Mouse (Mus musculus) C2C12 (cell line): Measurements from ENCODE around the gene Gart.
A peak's percentile ranks its signal among the peaks of the same experiment; 100 is the strongest.

ENCODE experiments used
- CEBPB ChIP-seq: IDR thresholded peaks from one replicate; pipeline ENCODE4 v1.6.1; 2011; ENCODE audit warnings: low read depth, mild to moderate bottlenecking, control low read depth, moderate library complexity
- CTCF ChIP-seq: IDR thresholded peaks from one replicate; pipeline ENCODE4 v1.5.1; 2011; ENCODE audit not compliant: control insufficient read depth, insufficient read depth, insufficient read length
- MAX ChIP-seq: IDR thresholded peaks from one replicate; pipeline ENCODE4 v1.6.1; 2011; ENCODE audit warnings: mild to moderate bottlenecking, control low read depth
- MYOD1 ChIP-seq: IDR thresholded peaks from one replicate; pipeline ENCODE4 v1.6.1; 2011; ENCODE audit warnings: low read depth; ENCODE audit not compliant: control insufficient read depth, insufficient read length
- USF1 ChIP-seq: IDR thresholded peaks from one replicate; pipeline ENCODE4 v1.6.1; 2011; ENCODE audit warnings: low read depth, mild to moderate bottlenecking, control low read depth, moderate library complexity

GRCm38 (mm10) chr16:91688619-91689334 lies 42.0 kb upstream of the Gart start, which contains the start of gene Donson:
- TF ChIP-seq MYOD1 (no peak), CTCF (no peak), USF1 (no peak), MAX (peak; percentile 49), CEBPB (no peak)
